Mouse (Mus musculus): ENCODE measurements at regions not wholly inside any gene's neighbourhood (a gene's known extent, or its start where the extent isn't known, plus 50 kb on each side); places are given as distances from the start of the nearest gene placed in this dataset.
A peak's percentile ranks its signal among the peaks of the same experiment; 100 is the strongest.

DNA sequence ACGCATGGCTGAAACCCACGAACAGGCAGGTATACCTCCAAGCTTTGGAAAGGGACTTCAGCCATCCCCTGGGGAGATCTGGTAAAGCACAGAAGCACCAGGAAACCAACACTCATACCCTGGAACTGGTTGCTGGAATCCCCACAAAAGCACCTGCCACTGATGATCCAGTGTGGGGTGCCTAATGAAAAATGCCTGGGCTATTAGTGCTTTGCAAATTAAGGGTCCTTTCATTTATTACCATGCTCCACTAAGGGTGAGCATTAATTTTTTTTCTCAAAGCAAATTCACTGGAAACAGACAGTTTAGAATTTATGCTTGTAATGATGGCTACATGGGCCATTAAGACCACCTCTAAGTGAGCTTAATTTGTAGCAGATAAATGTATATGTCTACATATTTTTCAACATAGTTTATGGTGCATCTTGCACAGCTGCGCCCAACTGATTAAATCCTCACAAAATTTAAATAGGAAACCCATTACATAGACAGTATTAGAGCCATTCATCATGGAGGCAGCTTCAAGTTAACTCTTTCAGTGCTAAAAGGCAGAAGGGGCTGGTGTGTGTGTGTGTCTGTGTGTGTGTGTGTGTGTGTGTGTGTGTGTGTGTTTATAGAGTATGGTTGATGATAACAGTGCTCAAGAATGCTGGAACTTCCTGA, 201.8 kb downstream of the Cbln1 start:
- DNase-seq, result no peak

DNA sequence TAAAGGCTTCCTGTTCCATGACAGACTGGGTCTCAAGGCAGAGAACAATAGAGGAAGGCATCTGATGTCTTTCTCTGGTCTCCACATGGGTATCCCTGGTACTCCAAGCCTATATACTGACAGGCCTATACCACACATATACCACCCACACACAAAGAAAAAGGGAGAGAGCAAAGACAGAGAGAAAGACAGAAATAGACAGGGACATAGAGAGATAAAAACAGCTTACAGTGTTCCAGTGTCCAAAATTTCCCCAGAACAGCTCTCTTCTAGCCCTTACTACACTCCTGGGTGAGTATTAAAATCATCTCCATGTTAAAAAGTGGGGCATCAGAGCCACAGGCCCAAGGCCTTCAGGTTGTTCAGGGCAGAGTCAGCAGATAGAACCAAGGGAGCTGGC, 204.2 kb downstream of the Cbln1 start:
- DNase-seq, result no peak

- DNase-seq, result no peak
These were observed 207.4 kb downstream of the Cbln1 start for GRCm38 (mm10) chr8:87264999-87265398.

DNA sequence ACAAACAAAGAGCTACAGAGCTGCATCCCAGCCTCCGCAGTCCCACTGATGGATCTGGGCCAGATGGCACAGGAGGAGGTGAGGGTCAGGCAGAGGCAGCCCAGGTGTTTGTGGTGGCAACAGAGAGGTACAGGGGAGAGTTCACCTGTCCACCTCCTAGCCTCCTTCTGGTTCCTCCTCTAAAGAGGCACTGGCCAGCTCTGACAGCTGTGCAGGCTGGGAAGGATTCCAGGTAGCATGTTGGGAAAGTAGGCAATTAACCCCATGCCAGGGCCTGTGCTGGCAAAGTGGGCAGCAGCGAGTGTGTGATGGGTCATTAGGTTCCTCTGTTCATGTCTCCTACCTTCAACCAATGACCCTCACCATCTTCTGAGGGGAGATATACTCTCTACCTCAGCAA, 212.1 kb downstream of the Cbln1 start:
- no peak for DNase-seq

DNA sequence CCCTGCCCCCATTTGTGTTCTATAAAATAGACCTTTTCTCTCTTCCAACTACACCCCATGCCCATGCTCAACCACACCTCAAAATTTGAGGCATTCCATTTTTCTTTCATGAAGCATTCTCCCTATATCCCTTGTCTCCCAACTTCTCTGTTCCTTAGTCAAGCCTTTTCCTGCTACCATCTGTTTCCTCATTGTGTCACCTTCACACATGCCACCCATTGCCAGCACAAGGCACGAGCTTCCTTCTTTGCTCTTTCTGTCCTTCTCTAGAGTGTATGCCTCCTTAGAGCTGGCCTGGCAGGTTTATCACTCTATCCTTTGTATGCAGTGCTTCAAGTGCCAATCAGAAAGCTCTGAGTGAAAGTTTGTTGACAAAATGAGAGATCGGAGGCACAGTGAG, 229.7 kb downstream of the Cbln1 start:
- DNase-seq, result no peak

- no peak for DNase-seq
These were observed 235.2 kb downstream of the Cbln1 start for GRCm38 (mm10) chr8:87237181-87237580.

DNA sequence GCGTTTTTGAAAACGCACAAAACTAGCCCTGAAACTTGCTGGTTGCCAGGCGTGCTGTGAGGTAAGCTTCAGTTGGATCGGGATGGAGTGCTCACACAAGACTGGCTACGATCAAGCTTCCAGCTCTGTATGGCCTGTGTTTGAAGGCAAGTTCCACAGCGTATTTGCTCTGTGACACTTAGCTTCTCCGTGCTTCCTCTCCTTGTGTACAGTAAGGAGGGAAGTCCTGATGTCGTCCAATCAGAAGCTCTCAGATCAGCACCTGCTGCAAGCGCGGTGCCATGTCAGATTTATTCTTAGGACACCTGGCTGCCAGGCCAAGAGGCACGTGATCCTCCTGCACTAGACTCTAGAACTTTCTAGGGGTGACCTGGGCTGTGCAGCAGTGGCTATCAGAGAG, 236.0 kb downstream of the Cbln1 start:
- DNase-seq, result no peak

- DNase-seq, result no peak
These were observed 236.9 kb downstream of the Cbln1 start for GRCm38 (mm10) chr8:87235341-87236075.

GRCm38 (mm10) chr8:87234336-87234735, 238.1 kb downstream of the Cbln1 start:
- no peak for DNase-seq

GRCm38 (mm10) chr8:87233805-87234331, 238.5 kb downstream of the Cbln1 start:
- no peak for DNase-seq

- no peak for DNase-seq
These were observed 240.6 kb downstream of the Cbln1 start for GRCm38 (mm10) chr8:87231762-87232161.

- DNase-seq, result no peak
These were observed 242.3 kb downstream of the Cbln1 start for GRCm38 (mm10) chr8:87230096-87230495.

- DNase-seq, result no peak
These were observed 243.2 kb downstream of the Cbln1 start for GRCm38 (mm10) chr8:87229182-87229581.

- no peak for DNase-seq
These were observed 243.6 kb downstream of the Cbln1 start for GRCm38 (mm10) chr8:87228777-87229176.

DNA sequence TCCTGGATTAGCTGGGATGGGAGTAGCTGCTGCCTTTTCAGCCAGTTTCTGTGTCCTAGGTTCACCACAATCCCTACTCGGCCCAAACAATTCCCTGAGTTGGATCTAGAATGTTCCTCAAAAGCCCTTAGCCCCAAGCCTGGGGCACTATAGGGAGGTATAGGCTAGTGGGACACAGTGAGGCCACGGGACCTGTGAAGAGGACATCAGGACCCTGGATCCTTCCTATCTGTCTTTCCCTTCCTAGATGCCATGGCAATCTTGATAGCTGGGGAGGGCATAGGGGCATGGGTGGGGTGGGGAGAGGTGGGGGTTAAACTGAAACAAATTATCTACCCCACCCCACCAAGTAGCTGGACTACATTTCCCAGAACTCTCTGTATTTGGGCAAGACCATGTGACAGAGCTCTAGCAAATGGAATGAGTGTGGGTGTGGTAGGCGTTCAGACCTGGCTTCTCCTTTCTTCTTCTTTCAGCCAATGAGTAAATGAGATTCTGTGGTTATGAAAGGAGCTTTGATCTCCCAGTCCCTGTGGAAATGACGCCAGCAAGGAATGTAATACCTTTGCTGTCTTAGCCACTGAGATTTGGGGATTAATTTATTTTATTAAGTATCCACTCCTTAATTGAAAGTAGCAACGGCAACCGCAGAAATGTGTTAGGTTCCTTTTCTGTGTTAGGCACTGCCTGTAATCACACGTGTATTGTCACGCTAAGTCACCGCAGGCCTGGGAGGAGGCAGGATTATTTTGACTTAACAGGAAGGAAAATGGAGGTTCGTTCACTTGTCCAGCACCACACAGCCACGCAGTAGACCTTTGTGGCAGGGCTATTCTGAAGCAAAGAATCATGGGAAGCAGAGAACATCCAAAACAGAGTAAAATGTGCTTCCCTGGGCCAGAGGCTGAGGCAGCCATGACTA, 246.6 kb downstream of the Cbln1 start:
- no peak for DNase-seq

DNA sequence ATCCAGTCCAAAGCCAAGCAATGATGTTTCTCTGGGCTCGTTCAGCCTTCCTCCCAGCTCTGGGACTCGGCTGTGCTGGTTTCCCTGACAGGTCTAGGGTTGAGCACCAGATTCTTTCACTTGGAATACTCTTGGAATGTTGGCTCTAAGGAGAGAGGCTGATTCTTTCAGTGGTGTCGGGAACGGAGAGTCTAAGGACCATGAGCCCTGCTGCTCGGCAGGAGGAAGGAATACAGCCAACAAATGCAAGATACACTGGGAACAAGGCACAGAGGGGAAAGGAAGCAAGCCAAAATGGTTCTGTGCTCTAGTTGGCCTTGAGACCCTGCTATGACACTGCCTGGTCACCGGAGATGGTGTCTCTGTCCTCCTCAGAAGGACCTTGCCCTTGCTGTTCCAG, 251.8 kb downstream of the Cbln1 start:
- no peak for DNase-seq

GRCm38 (mm10) chr8:87218956-87219482, 253.4 kb downstream of the Cbln1 start:
- peak; percentile 19 for DNase-seq

DNA sequence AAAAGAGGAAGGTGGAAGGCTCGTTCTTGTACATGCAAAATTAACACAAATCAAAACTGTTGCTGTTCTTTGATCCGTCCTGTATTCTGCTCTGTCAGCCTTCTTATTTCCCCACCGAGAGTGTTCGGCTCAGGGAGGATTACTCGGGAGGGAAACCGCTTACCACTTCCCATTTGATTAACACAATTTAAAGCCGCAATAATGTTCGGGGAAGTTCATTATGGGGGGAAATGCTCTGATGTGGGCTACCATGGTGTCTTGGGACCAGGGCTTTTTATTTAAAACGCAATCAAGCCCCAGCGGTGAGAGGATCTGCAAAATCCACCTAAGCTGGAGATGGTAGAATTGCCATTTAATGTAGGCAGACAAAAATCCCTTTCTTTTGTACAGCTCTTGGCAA, 257.4 kb downstream of the Cbln1 start:
- no peak for DNase-seq

GRCm38 (mm10) chr8:87210546-87210945, 261.9 kb downstream of the Cbln1 start:
- DNase-seq, result no peak

DNA sequence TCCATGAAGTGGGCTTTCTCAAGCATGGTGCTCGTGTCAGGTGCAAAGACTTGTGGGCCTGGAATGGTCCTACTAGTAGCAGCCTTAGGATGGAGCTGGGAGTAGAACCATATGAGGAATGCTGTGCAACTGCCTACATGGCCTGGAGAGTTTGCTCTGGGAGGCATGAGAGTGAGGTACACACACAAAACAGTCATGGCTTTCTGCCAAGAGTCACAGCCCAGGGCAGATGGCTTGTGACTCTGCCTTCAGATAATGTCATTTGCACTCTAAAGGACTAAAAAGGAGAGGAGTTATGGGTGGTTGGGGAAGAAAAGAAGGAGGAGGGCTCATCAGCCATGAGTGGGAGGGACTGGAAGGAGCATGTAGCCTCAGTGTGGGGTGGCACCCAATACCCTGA, 263.1 kb downstream of the Cbln1 start:
- DNase-seq, result no peak

GRCm38 (mm10) chr8:87208036-87208435, 264.4 kb downstream of the Cbln1 start:
- no peak for DNase-seq

DNA sequence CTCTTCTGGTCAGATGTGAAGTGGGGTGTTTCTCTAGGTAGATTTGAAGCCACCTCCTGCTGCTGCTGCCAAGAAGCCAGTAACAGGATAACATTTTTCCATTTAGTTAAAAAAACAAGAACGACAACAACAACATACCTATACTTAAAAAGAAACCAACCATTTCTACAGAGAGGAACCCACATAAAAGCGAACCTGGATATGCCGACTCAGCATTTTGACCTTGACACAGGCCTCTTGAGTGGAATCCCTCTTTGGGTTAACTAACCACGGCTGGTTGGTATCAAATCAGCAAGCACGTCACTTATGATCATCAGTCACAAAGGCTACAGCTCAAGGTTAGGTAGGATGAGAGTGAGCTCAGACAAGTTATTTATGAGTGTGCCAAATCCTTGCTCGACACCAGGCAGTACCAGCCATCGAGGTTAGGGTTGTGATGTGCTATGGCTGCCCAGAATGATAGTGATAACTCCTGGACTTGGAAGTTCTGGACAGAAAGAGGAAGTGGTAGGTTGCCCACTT, 269.7 kb downstream of the Cbln1 start:
- DNase-seq, result no peak

Data from kidney, adult 9 months (tissue).